9 mouse cellular contexts compared by ENCODE assay signal in the genomic region with DNA sequence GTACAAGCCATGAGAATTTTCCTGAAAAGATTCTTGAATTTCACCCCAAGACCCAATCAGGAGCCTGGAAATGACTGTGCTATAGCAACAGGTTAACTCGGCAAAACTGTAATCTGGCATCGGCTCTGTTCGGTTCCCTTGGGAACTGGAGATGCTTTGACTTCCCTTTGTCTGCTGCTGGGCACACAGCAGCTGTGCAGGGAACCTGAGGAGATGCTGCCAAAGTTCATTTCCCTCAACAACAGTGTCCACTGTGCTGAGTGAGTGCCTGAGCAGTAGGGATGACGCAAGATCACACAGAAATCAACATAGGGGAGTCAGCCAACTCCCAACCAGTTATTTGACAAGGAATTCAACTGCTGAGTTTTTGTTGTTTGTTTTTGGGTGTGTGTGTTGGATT. TPM values are rescaled to one million over a fixed set of nuclear protein-coding genes. Genes with fewer than 3 reads are reported as not detected.
DNase-seq lines count a peak whose midpoint lies in the region; ATAC-seq lines count a peak whose summit lies in the region.
"Had no signal": no experiment of that assay in that cellular context is flagged by ENCODE, and none has a peak within 500 bp of the region (broad histone marks: within the 10 kb centered on the region; RNA-seq: fewer than 3 reads in every experiment).

No protein-coding gene starts in this region.

- no peak overlapping the region for H3K4me2 ChIP-seq in heart, embryonic 12.5 days
- no peak overlapping the region for H3K4me2 ChIP-seq in lung, embryonic 16.5 days (ENCODE audit: low read depth, low read length)
- H3K4me2 ChIP-seq in hindbrain, embryonic 11.5 days (replicated peaks; ENCODE audit: low read depth, low read length): no peak overlapping the region
- H3K4me2 ChIP-seq in neural tube, embryonic 15.5 days: no peak overlapping the region
- H3K4me2 ChIP-seq: limb, embryonic 13.5 days had no signal

- H3K36me3 ChIP-seq in heart, embryonic 12.5 days: no peaks in the 10 kb centered on the region
- H3K36me3 ChIP-seq in lung, embryonic 16.5 days (ENCODE audit: control insufficient read depth, insufficient read depth, low read length): no peaks in the 10 kb centered on the region
- H3K36me3 ChIP-seq in hindbrain, embryonic 11.5 days (ENCODE audit: control insufficient read depth, insufficient read depth, low read length): no peaks in the 10 kb centered on the region
- no peaks in the 10 kb centered on the region for H3K36me3 ChIP-seq in neural tube, embryonic 15.5 days
- H3K36me3 ChIP-seq: limb, embryonic 13.5 days had no signal

- no peak overlapping the region for H3K4me3 ChIP-seq in heart, embryonic 12.5 days
- no peak overlapping the region for H3K4me3 ChIP-seq in lung, embryonic 16.5 days (ENCODE audit: low read length)
- H3K4me3 ChIP-seq in hindbrain, embryonic 11.5 days (ENCODE audit: low read depth, low read length): no peak overlapping the region
- H3K4me3 ChIP-seq in neural tube, embryonic 15.5 days (replicated peaks): no peak overlapping the region
- H3K4me3 ChIP-seq: limb, embryonic 13.5 days had no signal

- no peak overlapping the region for H3K9ac ChIP-seq in heart, embryonic 12.5 days
- no peak overlapping the region for H3K9ac ChIP-seq in lung, embryonic 16.5 days (ENCODE audit: low read length)
- H3K9ac ChIP-seq in hindbrain, embryonic 11.5 days (ENCODE audit: low read depth, low read length): no peak overlapping the region
- H3K9ac ChIP-seq in neural tube, embryonic 15.5 days (replicated peaks): no peak overlapping the region
- H3K9ac ChIP-seq: limb, embryonic 13.5 days had no signal

- no peak for ATAC-seq in heart, embryonic 12.5 days (ENCODE audit: insufficient number of reproducible peaks, low FRiP score)
- peak; percentile 28; the same call in 1 of the 2 replicates for ATAC-seq in lung, embryonic 16.5 days (ENCODE audit: low read depth)
- no peak for ATAC-seq in hindbrain, embryonic 11.5 days (ENCODE audit: low FRiP score)
- ATAC-seq in neural tube, embryonic 15.5 days (ENCODE audit: low FRiP score): peak; percentile 75

- no peaks in the 10 kb centered on the region for H3K9me3 ChIP-seq in heart, embryonic 12.5 days (replicated peaks)
- H3K9me3 ChIP-seq in lung, embryonic 16.5 days (ENCODE audit: control insufficient read depth, low read length): no peaks in the 10 kb centered on the region
- no peaks in the 10 kb centered on the region for H3K9me3 ChIP-seq in hindbrain, embryonic 11.5 days (ENCODE audit: control insufficient read depth, low read length)
- no peaks in the 10 kb centered on the region for H3K9me3 ChIP-seq in neural tube, embryonic 15.5 days (replicated peaks)
- H3K9me3 ChIP-seq: limb, embryonic 13.5 days had no signal

- no peaks in the 10 kb centered on the region for H3K27me3 ChIP-seq in heart, embryonic 12.5 days (replicated peaks)
- H3K27me3 ChIP-seq in lung, embryonic 16.5 days (ENCODE audit: control insufficient read depth, insufficient read depth, low read depth, low read length): no peaks in the 10 kb centered on the region
- H3K27me3 ChIP-seq in hindbrain, embryonic 11.5 days (ENCODE audit: control insufficient read depth, insufficient read depth, low read length): no peaks in the 10 kb centered on the region
- no peaks in the 10 kb centered on the region for H3K27me3 ChIP-seq in neural tube, embryonic 15.5 days (replicated peaks)
- H3K27me3 ChIP-seq: limb, embryonic 13.5 days had no signal

- H3K4me1 ChIP-seq in heart, embryonic 12.5 days (replicated peaks): peaks cover 10% of the 10 kb centered on the region
- no peaks in the 10 kb centered on the region for H3K4me1 ChIP-seq in lung, embryonic 16.5 days (replicated peaks; ENCODE audit: control insufficient read depth, insufficient read depth, low read length)
- H3K4me1 ChIP-seq in hindbrain, embryonic 11.5 days (replicated peaks; ENCODE audit: control insufficient read depth, insufficient read depth, low read length): no peaks in the 10 kb centered on the region
- no peaks in the 10 kb centered on the region for H3K4me1 ChIP-seq in neural tube, embryonic 15.5 days

- H3K27ac ChIP-seq in heart, embryonic 12.5 days (ENCODE audit: poor library complexity, severe bottlenecking): no peak overlapping the region
- no peak overlapping the region for H3K27ac ChIP-seq in lung, embryonic 16.5 days (ENCODE audit: low read length)
- H3K27ac ChIP-seq in hindbrain, embryonic 11.5 days (ENCODE audit: low read depth, low read length): no peak overlapping the region
- H3K27ac ChIP-seq in neural tube, embryonic 15.5 days (replicated peaks): no peak overlapping the region
- H3K27ac ChIP-seq: limb, embryonic 13.5 days had no signal

- 67% methylated on average over 4 of the region's 4 CpGs for WGBS in heart, embryonic 12.5 days
- 55% methylated on average over 4 of the region's 4 CpGs for WGBS in lung, embryonic 16.5 days
- WGBS in hindbrain, embryonic 11.5 days: 54% methylated on average over 4 of the region's 4 CpGs
- WGBS in neural tube, embryonic 15.5 days: 53% methylated on average over 4 of the region's 4 CpGs

- peak; percentile 91 for DNase-seq in heart, adult 11 months
- DNase-seq in lung, postnatal 14 days: no peak
- DNase-seq in hindbrain, embryonic 11.5 days (ENCODE audit: low spot score): peak; percentile 27
- DNase-seq in cerebellum, adult 8-10 months: no peak
- DNase-seq in urinary bladder, adult 2 months (ENCODE audit: low spot score): no peak

RNA-seq across cellular contexts. Expression of gene Tmc3, which starts 3.8 kb away (rescaled TPM):
- 0.15 and 0.63 TPM in 2 replicates for polyA plus RNA-seq in heart, embryonic 12.5 days (2016; fragmentation: Nextera tagmentation; extraction: Ambion mirVana)
- 0.31 TPM in 1 of 2 replicates, not detected in the other for polyA plus RNA-seq in lung, embryonic 16.5 days (2015; fragmentation: Nextera tagmentation; extraction: Ambion mirVana)
- polyA plus RNA-seq in hindbrain, embryonic 11.5 days (2014; fragmentation: Nextera tagmentation; extraction: Ambion mirVana): 0.93 and 1.5 TPM in 2 replicates
- 0.27 and 2.2 TPM in 2 replicates for polyA plus RNA-seq in neural tube, embryonic 15.5 days (2015; fragmentation: Nextera tagmentation; extraction: Ambion mirVana)
- 0.12 TPM in 2 replicates for polyA plus RNA-seq in urinary bladder, adult 2 months (2012; rRNA removed)

RNA-seq across cellular contexts. Expression of gene Stard5, which starts 50.8 kb away (rescaled TPM):
- polyA plus RNA-seq in heart, embryonic 12.5 days (2016; fragmentation: Nextera tagmentation; extraction: Ambion mirVana): 35.1 and 35.4 TPM in 2 replicates
- polyA plus RNA-seq in lung, embryonic 16.5 days (2015; fragmentation: Nextera tagmentation; extraction: Ambion mirVana): 17.2 and 19.2 TPM in 2 replicates
- 12.5 and 13.4 TPM in 2 replicates for polyA plus RNA-seq in hindbrain, embryonic 11.5 days (2014; fragmentation: Nextera tagmentation; extraction: Ambion mirVana)
- 5.8 and 18.3 TPM in 2 replicates for polyA plus RNA-seq in neural tube, embryonic 15.5 days (2015; fragmentation: Nextera tagmentation; extraction: Ambion mirVana)
- 47.2 and 48.8 TPM in 2 replicates for polyA plus RNA-seq in urinary bladder, adult 2 months (2012; rRNA removed)

Comparison
In these comparisons a context has a peak if more than half of its experiments do, and no peak if none do; other contexts are left out.
1. DNase-seq: peak in heart, adult 11 months (single experiment) and hindbrain, embryonic 11.5 days (single experiment); none in lung, postnatal 14 days (single experiment), cerebellum, adult 8-10 months (single experiment) and urinary bladder, adult 2 months (single experiment).
2. ATAC-seq: peak in lung, embryonic 16.5 days (single experiment) and neural tube, embryonic 15.5 days (single experiment); none in heart, embryonic 12.5 days (single experiment) and hindbrain, embryonic 11.5 days (single experiment).